Mouse (Mus musculus): ENCODE data around the gene Adarb2.

DNA sequence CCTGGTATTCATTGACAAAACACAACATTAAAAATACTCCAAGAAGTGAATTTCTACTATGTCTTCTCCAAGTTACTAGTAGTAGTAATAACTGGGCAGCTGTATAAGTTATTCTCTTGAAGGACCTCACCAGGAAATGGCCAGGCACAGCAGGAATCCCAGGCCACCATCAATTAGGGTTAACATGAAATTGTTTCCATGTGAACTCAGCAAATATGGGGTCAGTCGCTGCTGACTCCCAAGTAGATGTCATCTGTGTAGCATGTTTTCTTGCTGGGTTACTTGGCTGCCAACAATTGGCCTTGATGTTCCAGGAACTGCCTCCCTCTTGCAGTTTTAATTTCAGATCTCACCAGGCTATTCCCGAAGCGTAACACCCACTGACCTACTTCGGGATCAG is 248.9 kb downstream of the Adarb2 start:
- TF ChIP-seq POLR2A (IDR thresholded peaks at IDR 0.05; ENCODE audit: low read depth, low read length) (no peak), CTCF (IDR thresholded peaks at IDR 0.05; ENCODE audit: borderline replicate concordance, insufficient read depth, low read length) (no peak)

Data from embryonic fibroblast, embryonic 13.5 days (primary cell).